Mouse (Mus musculus) mature B cell (primary cell): ENCODE results near the gene Gas2l2.

ENCODE experiments used
- in situ Hi-C: fragments of 300-500 bp; cut with MboI; formaldehyde crosslinking; loops from 2 replicates; pipeline ENCODE4 v1.14.3; 2019

Gene Gas2l2

GRCm38 (mm10) chr11:83429355-83429754 lies at the start of gene Gas2l2:
Gas2l2 (minus strand) TSS chr11:83429455.
- in situ Hi-C loops = no loop called here

GRCm38 (mm10) chr11:83473235-83474016 lies 44.2 kb upstream of the Gas2l2 start:
- in situ Hi-C loops = no loop called here

GRCm38 (mm10) chr11:83472324-83473234 lies 43.3 kb upstream of the Gas2l2 start, which contains the start of gene Taf15:
Taf15 (plus strand) TSS chr11:83473086.
- in situ Hi-C loops = no loop called here

GRCm38 (mm10) chr11:83471766-83472165 lies 42.5 kb upstream of the Gas2l2 start:
- in situ Hi-C loops = no loop called here

- in situ Hi-C loops = no loop called here
These were observed 39.5 kb upstream of the Gas2l2 start for GRCm38 (mm10) chr11:83468765-83469164.

- in situ Hi-C loops = no loop called here
These were observed 37.9 kb upstream of the Gas2l2 start for GRCm38 (mm10) chr11:83467120-83467652.

DNA sequence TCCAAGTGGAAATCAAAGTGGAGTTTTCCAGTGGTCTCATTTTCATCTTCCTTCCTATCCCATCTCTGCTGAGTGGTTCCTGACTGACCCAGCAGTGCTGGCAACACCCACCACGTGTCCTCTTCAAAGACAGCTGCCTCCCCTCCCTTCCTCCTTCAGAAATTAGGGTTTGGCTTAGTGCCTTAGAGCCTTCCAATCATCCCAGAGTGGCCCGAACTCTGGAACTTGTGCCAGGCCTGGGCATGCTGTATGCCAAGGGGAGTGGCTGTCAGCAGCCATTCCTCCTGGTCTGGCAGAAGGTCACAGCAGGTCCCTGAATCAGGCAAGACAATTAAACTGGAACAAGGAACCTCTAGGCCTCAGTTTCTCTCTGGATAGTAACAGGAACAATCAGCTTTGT lies 36.7 kb upstream of the Gas2l2 start:
- in situ Hi-C loops = no loop called here

GRCm38 (mm10) chr11:83462711-83463244 lies 33.5 kb upstream of the Gas2l2 start, which contains the start of gene Mmp28:
Mmp28 (minus strand) TSS chr11:83463071.
- in situ Hi-C loops = no loop called here

DNA sequence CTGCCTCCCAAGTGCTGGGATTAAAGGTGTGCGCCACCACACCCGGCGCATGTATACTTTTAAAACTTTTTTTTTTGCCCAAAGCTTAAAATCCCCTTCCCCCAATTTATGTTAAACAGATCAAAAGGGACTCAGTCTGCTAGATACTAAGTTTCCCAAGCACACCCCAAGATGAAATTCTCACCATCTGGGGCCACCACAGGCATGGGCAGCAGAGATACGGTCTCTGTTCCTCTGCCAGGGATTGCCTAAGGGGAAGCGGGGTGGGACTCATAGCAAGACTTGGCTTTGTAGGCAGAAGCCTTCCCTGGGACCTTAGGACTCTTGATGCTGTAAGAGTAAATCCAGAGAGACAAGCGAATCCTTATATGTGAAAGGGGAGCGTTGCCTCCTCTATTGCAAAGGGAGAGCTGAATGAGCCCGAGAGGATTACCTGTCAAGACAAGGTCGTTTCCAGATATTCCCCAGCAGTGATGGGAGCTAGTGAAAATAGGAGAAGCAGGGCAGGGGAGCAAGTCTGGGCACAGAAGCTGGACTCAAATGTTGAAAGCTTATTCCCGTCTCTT lies 32.3 kb upstream of the Gas2l2 start:
- in situ Hi-C loops = no loop called here

GRCm38 (mm10) chr11:83457912-83458601 lies 28.8 kb upstream of the Gas2l2 start:
- in situ Hi-C loops = no loop called here

GRCm38 (mm10) chr11:83457257-83457656 lies 28.0 kb upstream of the Gas2l2 start:
- in situ Hi-C loops = no loop called here

GRCm38 (mm10) chr11:83455608-83456007 lies 26.4 kb upstream of the Gas2l2 start:
- in situ Hi-C loops = no loop called here

DNA sequence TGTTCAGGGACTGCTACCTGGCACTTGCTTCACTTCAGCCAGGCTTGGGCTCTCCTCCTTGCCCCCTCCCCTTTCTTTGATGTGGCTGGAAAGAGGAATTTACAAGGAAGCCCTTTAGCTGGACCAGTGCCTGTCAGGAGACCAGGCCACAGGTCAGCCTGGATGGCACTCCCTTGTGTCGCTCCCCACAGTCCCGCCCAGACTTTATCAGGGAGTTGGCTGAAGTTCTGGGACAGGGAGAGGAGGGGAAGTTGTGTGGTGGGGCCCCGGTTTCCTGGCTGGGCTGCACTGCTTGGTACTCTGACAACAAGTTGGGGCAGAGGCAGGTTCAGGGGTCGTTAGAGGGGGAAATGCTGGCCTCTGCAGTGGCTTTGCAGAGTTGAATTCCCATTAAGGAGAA lies 25.3 kb upstream of the Gas2l2 start:
- in situ Hi-C loops = no loop called here

GRCm38 (mm10) chr11:83451281-83451680 lies 22.0 kb upstream of the Gas2l2 start:
- in situ Hi-C loops = no loop called here

- in situ Hi-C loops = no loop called here
These were observed 21.3 kb upstream of the Gas2l2 start for GRCm38 (mm10) chr11:83450550-83450949.

- in situ Hi-C loops = no loop called here
These were observed 20.0 kb upstream of the Gas2l2 start for GRCm38 (mm10) chr11:83449298-83449697.

- in situ Hi-C loops = no loop called here
These were observed 19.6 kb upstream of the Gas2l2 start for GRCm38 (mm10) chr11:83448927-83449236.

- in situ Hi-C loops = no loop called here
These were observed 19.0 kb upstream of the Gas2l2 start for GRCm38 (mm10) chr11:83448021-83448926.

DNA sequence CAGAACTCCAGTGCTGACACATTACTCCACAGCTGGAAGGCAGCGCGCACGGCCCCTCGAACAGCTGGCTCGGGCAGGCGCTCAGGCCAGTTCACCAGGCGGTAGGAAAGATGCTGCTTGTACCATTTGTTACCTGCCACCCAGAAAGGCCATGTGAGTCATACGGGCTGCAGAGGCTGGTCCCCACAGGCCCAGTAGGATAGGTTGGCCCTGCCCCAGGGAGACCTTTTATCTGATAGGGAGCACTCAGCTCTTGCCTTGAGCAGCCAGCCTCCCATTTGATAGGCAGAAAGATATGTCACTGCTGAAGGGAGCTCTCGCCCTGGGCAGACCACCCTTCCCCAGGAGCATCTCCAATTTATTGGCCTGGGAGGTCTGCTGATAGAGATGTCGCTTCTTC lies 18.4 kb upstream of the Gas2l2 start:
- in situ Hi-C loops = no loop called here

DNA sequence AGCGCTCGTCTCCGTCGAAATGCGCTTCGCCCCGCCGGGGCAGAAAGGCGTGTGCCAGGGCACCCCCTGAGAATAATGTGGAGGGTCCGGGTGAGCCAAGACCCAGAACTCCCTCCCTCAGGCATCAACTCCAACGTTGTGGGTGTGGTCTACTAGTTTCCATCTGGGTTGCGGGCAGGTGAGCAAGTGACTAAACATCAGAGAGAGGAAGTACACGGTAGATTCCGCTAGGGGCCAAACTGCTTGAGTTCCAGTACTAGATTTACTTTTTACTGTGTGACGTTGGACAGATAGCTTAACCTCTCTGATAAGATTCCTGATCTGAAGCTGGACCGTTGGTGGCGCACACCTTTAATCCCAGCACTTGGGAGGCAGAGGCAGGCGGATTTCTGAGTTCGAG lies 15.7 kb upstream of the Gas2l2 start:
- in situ Hi-C loops = no loop called here
